Mouse (Mus musculus) midbrain, embryonic 11.5 days (tissue): ENCODE results near the gene Hkdc1. TPM values are rescaled to one million over a fixed set of nuclear protein-coding genes. Genes with fewer than 3 reads are reported as not detected.
"Not testable (repeated sequence)": the region's sequence is repeated elsewhere in the genome, so short reads cannot be mapped to it uniquely, and the experiment has no call there.

Experiments
- ATAC-seq: fragments of 200-750 bp; cut with Nextera tagmentation; 2 replicates; pipeline ENCODE4 v1.8.0; 2017; ENCODE audit warnings: moderate TSS enrichment, moderate library complexity; ENCODE audit not compliant: low FRiP score
- DNase-seq: peaks from one replicate; pipeline ENCODE4 v3.0.0; 2015; ENCODE audit warnings: low spot score; ENCODE audit errors: missing footprints
- H3K27ac ChIP-seq: fragments of 300-500 bp; sonication (generic); 2 replicates; pipeline ENCODE4 v1.5.1; 2014; ENCODE audit warnings: low read depth, low read length
- H3K27me3 ChIP-seq: fragments of 300-500 bp; sonication (generic); 2 replicates; pipeline ENCODE4 v1.6.1; 2014; ENCODE audit warnings: mild to moderate bottlenecking, low read length, moderate library complexity, mixed read lengths; ENCODE audit not compliant: control insufficient read depth, insufficient read depth
- H3K36me3 ChIP-seq: fragments of 300-500 bp; sonication (generic); 2 replicates; pipeline ENCODE4 v1.6.1; 2014; ENCODE audit warnings: mild to moderate bottlenecking, low read length, moderate library complexity, mixed read lengths; ENCODE audit not compliant: control insufficient read depth, insufficient read depth
- H3K4me1 ChIP-seq: fragments of 300-500 bp; sonication (generic); 2 replicates; pipeline ENCODE4 v1.6.1; 2014; ENCODE audit warnings: low read length; ENCODE audit not compliant: control insufficient read depth, insufficient read depth
- H3K4me2 ChIP-seq: fragments of 300-500 bp; sonication (generic); 2 replicates; pipeline ENCODE4 v1.6.1; 2014; ENCODE audit warnings: mild to moderate bottlenecking, moderate library complexity
- H3K4me3 ChIP-seq: fragments of 300-500 bp; sonication (generic); 2 replicates; pipeline ENCODE4 v1.5.1; 2014; ENCODE audit warnings: low read depth, low read length
- H3K9ac ChIP-seq: fragments of 300-500 bp; sonication (generic); 2 replicates; pipeline ENCODE4 v1.6.1; 2014; ENCODE audit warnings: low read length
- H3K9me3 ChIP-seq: fragments of 300-500 bp; sonication (generic); 2 replicates; pipeline ENCODE4 v1.6.1; 2016; ENCODE audit warnings: low read length; ENCODE audit not compliant: control insufficient read depth
- WGBS: fragments of 180-500 bp; shearing (Covaris S2); extraction: QIAGEN DNeasy Blood & Tissue Kit; methylation state at CpG from one replicate; pipeline ENCODE4 v1.1.7; 2014; 5-methylcytosine and 5-hydroxymethylcytosine counted together
- polyA plus RNA-seq: library from polyadenylated mRNA; unstranded; fragments of >200 nt; fragmentation: Nextera tagmentation; extraction: Ambion mirVana; gene quantifications from 2 replicates; pipeline ENCODE4 v1.2.1, GENCODE M21; 2014

Hkdc1 gene
- polyA plus RNA-seq = 0.07 and 0.11 TPM in 2 replicates

DNA sequence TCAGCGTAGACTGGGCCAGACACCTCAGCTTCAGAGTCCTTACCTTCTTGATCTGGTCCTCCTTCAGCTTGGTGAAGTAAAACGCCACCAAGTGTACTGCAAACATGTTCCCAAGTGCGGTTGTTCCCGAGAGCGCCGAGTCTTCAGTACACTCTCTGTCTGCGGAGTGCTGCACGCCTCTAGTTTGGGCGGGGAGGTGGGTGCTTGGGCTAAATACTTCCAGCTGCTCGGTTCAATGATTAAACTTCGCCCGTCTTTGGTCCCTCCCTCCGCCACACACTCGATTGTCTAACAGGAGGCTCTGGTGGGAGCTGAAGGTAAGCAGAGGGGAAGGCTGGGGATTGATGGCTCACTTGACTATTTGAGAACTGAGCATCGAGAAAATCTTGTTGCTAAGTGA, at the start of gene Hkdc1:
Gene Hkdc1, minus strand, starts transcription at position 237 of the 400 bp plus-strand sequence.
- H3K36me3 ChIP-seq = no peaks in the 10 kb centered on the region
- H3K4me3 ChIP-seq = no peak within 1 kb of the TSS
- no peaks in the 10 kb centered on the region for H3K9me3 ChIP-seq
- no peak within 1 kb of the TSS for H3K9ac ChIP-seq
- H3K4me1 ChIP-seq = no peaks in the 10 kb centered on the region
- 44% methylated on average over 15 of the region's 15 CpGs for WGBS
- H3K27ac ChIP-seq = no peak within 1 kb of the TSS
- ATAC-seq (no peak), DNase-seq (no peak)
- H3K4me2 ChIP-seq = no peak within 1 kb of the TSS
- no peaks in the 10 kb centered on the region for H3K27me3 ChIP-seq

DNA sequence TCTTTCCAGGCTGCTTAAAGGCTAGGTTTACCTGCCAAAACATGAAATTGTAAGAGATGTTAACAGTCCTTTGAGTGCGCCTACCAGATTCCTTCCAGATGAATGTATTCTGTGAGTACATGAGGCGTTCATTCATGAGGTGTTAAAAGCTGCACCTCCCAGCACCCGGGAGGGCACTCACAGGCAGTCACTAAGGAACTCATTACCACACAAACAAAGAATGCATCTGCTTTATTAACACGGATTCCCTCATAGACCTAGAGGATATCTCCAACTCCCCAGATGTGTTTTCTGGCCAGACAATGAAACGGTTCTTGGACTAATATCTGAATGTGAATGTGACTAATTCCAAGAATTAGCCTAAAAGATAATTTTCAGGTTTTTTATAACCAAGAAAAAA, 48.8 kb upstream of the Hkdc1 start:
- DNase-seq (no peak), ATAC-seq (no peak)
- H3K27ac ChIP-seq = no peak overlapping the region
- no peak overlapping the region for H3K9ac ChIP-seq
- 71% methylated on average over 5 of the region's 5 CpGs for WGBS
- H3K4me2 ChIP-seq = no peak overlapping the region
- H3K9me3 ChIP-seq = no peaks in the 10 kb centered on the region
- H3K36me3 ChIP-seq = no peaks in the 10 kb centered on the region
- H3K27me3 ChIP-seq = no peaks in the 10 kb centered on the region
- H3K4me3 ChIP-seq = no peak overlapping the region
- H3K4me1 ChIP-seq = no peaks in the 10 kb centered on the region

DNA sequence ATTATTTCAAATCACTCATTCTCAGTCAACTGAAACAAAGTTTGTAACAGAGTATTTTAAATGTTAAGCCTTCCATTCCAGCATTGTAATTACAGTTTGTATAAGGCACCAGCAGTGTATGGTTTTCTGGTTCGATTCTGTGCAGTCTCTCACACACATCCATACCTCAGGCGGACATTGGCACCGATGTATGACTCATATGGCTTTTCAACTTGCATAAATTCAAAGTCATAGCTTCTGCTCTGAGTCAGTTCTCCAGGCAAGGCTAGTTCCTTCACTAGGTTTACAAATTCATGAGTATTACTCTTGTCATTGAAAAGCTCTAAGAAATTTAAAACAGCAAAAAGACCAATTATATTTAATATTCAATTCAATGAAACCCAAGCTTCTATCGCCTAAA, 47.4 kb upstream of the Hkdc1 start:
- Histone ChIP-seq H3K4me3 (no peak overlapping the region), H3K9ac (no peak overlapping the region), H3K27ac (no peak overlapping the region), H3K36me3 (no peaks in the 10 kb centered on the region), H3K4me2 (no peak overlapping the region), H3K27me3 (no peaks in the 10 kb centered on the region), H3K4me1 (no peaks in the 10 kb centered on the region), H3K9me3 (no peaks in the 10 kb centered on the region)
- ATAC-seq (no peak), DNase-seq (no peak)
- WGBS = 94% methylated on average over 4 of the region's 4 CpGs

DNA sequence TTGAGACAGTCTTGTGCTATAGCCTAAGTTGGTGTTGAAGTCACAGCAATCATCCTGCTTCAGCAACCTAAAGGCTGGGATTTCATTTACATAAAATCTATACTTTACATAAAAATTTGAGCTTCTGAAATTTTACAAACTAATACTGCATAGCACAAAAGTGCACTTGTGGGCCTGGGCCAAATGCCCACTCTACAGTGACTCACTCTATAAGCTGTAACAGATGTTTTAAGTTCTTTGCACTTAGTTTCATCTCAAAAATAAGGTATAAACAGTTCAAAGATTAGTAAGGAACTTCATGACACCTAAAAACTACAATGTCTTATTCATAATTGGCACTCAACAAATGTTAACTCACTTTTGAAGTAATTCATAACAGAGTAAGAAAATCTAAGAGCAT, 39.0 kb upstream of the Hkdc1 start:
- no peaks in the 10 kb centered on the region; the same call in 1 of the 2 replicates for H3K36me3 ChIP-seq
- no peak overlapping the region for H3K9ac ChIP-seq
- no peaks in the 10 kb centered on the region for H3K9me3 ChIP-seq

DNA sequence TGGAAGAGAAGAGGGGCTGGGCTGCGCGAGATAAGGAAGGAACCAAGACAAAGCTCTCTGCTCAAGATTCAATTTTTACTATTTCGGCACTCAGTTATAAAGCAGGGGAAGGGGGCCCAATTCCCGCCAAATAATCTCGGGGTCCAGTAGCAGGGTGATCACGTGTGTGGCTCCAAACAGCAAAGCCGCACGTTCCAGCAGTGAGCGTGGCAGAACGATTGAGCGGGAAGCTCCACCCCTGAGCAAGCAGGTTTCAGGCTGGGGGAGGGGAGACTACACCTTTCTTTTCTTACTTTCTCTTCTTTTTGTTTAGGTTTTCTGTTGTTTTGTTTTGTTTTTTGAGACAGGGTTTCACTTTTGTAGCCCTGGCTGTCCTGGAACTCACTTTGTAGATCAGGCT, 29.7 kb upstream of the Hkdc1 start:
- not testable (repeated sequence) for H3K27me3 ChIP-seq, H3K4me2 ChIP-seq, H3K36me3 ChIP-seq, H3K4me1 ChIP-seq, ATAC-seq, H3K9me3 ChIP-seq, H3K27ac ChIP-seq, DNase-seq, H3K4me3 ChIP-seq, H3K9ac ChIP-seq
- 80% methylated on average over 11 of the region's 11 CpGs for WGBS

More for the DNA sequence above, 39.0 kb upstream of the Hkdc1 start:
- DNase-seq = no peak
- no peaks in the 10 kb centered on the region for H3K4me1 ChIP-seq
- H3K27ac ChIP-seq = no peak overlapping the region
- ATAC-seq = no peak
- no peaks in the 10 kb centered on the region for H3K27me3 ChIP-seq
- no peak overlapping the region for H3K4me2 ChIP-seq
- no peak overlapping the region for H3K4me3 ChIP-seq

DNA sequence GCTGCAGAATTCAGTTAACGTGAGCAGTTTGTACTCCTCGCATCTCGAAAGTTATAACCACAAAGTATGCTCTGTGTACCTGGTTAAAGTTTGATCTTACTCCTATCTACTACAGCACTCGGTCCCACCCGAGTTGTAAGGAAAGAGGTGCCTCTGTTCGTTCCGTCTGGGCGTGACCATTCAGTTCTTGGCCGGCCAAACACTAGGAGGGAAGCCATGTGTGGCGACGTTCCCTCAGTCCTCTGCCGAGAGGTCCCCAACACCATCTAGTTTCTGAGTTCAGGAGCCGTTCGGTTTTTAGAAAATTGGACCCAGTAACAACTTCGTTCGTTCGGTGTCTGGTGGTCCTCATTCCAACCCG, 28.0 kb upstream of the Hkdc1 start:
- H3K4me3 ChIP-seq = peak overlapping the region; percentile 99
- 36% methylated on average over 18 of the region's 18 CpGs for WGBS
- H3K9ac ChIP-seq = peak overlapping the region; percentile 97
- peak overlapping the region; percentile 61 for H3K4me2 ChIP-seq
- ATAC-seq (no peak; the same call in 1 of the 2 replicates), DNase-seq (no peak)
- peaks cover 10% of the 10 kb centered on the region for H3K4me1 ChIP-seq
- H3K27ac ChIP-seq = no peak overlapping the region
- peaks cover 5% of the 10 kb centered on the region for H3K36me3 ChIP-seq
- H3K9me3 ChIP-seq = no peaks in the 10 kb centered on the region
- H3K27me3 ChIP-seq = no peaks in the 10 kb centered on the region

DNA sequence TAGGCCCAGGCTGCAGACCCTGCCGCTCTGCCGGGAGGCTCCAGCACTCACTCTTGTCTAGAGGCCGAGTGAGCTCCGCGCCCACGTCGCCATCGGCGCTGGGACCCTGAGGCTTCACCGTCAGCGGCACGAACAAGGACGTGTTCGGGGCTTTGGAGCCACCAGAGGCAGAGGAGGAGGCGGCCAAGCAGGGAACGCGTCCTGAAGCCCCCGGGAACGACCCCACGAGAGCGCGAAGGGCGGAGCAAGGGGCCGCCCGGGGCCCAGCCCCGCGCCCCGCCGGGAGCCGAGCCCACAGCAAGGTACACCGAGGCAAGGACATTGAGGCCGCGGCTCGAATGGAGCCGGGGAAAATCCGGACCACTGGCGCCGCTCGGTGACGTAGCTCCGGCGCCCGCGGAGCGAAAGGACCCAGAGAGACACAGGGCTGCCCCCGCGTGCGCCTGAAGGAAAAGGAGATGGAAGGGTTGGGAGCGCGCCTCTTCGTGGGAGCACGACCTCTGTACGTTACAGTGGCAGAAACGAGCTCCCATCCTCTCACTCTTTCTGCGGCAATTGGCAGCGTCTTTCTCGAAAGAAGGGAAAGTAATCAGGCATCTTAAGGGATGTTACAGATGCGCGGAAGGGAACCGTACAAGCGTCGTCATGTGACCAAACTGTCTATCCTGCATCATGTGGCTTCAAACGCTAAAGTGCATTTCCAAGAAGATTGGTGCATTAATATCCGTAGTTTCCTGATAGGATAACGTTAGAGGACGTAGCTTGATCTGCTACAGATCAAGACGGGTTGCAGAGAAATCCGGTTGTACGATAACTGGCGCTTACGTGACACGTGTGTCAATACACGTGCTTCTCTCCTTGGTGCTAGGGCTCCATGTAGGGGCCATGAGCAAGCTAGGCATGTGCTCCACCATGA, 27.3 kb upstream of the Hkdc1 start, which contains the start of the genes 4930507D05Rik and Supv3l1:
Gene 4930507D05Rik, plus strand, starts transcription at position 126 of the 916 bp plus-strand sequence.
Gene Supv3l1, minus strand, starts transcription at position 375 of the 916 bp plus-strand sequence.
- WGBS = under 1% methylated on average over 73 of the region's 73 CpGs
- ATAC-seq = peak; percentile 90
- peak within 1 kb of the TSS; percentile 97 for H3K9ac ChIP-seq

DNA sequence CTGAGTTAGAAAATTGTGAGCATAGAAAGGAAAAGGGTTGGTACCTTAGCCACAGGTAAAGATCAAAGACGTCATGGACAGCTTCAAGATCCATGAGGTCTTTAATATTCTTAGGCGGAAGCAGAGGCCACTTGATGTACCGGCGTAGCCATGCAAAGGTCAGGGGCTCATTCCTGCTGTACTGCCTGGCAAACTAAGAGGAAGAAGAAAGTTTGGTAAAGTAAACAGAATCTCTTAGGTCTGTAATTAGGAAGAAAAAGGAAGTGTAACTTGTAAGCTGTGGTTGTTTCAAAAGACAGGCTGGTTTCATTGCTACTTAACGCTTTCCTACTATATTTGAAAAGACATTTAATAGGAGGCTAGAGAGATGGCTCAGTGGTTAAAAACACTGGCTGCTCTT, 8.1 kb upstream of the Hkdc1 start:
- Histone ChIP-seq H3K27me3 (no peaks in the 10 kb centered on the region), H3K4me3 (no peak overlapping the region), H3K9me3 (no peaks in the 10 kb centered on the region), H3K9ac (no peak overlapping the region), H3K36me3 (peaks cover 27% of the 10 kb centered on the region), H3K4me1 (no peaks in the 10 kb centered on the region), H3K27ac (no peak overlapping the region), H3K4me2 (no peak overlapping the region)
- DNase-seq (no peak), ATAC-seq (no peak)
- 93% methylated on average over 5 of the region's 5 CpGs for WGBS

More for the DNA sequence above, 27.3 kb upstream of the Hkdc1 start, which contains the start of the genes 4930507D05Rik and Supv3l1:
- Histone ChIP-seq H3K4me3 (peak within 1 kb of the TSS; percentile 99), H3K4me2 (peak within 1 kb of the TSS; percentile 61), H3K9me3 (no peaks in the 10 kb centered on the region), H3K27ac (peak within 1 kb of the TSS; percentile 67), H3K4me1 (peaks cover 10% of the 10 kb centered on the region), H3K36me3 (peaks cover 7% of the 10 kb centered on the region), H3K27me3 (no peaks in the 10 kb centered on the region)
- peak; percentile 99 for DNase-seq

DNA sequence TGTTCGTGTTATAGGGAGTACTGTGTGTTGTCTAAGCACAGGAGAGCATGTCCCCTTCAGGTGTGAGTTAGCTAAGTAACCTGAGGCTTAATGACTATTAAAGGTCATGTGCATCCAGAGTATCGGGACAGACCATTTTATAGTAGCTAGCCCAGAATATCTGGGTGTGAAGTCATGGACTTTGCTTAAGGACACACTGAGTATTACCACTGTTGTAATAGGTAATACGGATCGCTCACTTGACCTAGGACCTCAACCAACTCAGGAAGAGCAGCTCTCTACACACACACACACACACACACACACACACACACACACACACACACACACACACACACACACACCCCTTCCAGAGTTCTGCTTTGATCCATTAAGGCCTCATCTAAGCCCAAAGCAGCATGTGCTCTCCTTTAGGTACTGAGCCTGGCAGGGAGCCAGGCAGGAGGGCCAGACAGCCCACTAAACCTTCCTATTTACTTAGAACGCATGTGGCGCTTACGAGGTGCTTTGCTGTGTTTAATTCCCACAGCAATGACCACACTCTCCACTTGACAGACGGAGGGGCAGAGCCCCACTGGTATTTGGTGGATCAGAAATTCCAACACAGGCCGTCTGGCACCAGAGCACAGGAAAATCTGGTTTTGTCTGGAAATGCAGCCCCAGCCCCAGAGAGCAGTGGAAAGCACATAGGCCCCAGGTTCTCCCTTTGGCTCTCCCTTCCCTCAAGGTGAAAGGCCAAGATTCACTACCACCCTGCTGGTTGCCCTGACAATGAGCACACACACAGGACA, 3.0 kb upstream of the Hkdc1 start:
- Histone ChIP-seq H3K4me3 (no peak overlapping the region), H3K4me1 (no peaks in the 10 kb centered on the region), H3K9me3 (no peaks in the 10 kb centered on the region), H3K27ac (no peak overlapping the region), H3K4me2 (no peak overlapping the region), H3K27me3 (no peaks in the 10 kb centered on the region), H3K36me3 (peaks cover 4% of the 10 kb centered on the region), H3K9ac (no peak overlapping the region)
- DNase-seq = no peak
- ATAC-seq = no peak
- 47% methylated on average over 9 of the region's 9 CpGs for WGBS
